Mouse (Mus musculus) ES-E14 (cell line): ENCODE measurements around the gene Ush2a.

ENCODE experiments used
- CHD2 ChIP-seq: IDR thresholded peaks from 2 replicates; pipeline ENCODE4 v1.6.1; 2014; ENCODE audit warnings: mild to moderate bottlenecking, low read depth, low read length, inconsistent platforms
- HCFC1 ChIP-seq: IDR thresholded peaks from 2 replicates; pipeline ENCODE4 v1.6.1; 2012; ENCODE audit warnings: low read length, inconsistent platforms, borderline replicate concordance; ENCODE audit not compliant: insufficient read depth
- ZC3H11A ChIP-seq: IDR thresholded peaks from 2 replicates; pipeline ENCODE4 v1.6.1; 2012; ENCODE audit warnings: low read depth, mild to moderate bottlenecking, inconsistent platforms, low read length, borderline replicate concordance
- ZNF384 ChIP-seq: IDR thresholded peaks from 2 replicates; pipeline ENCODE4 v1.6.1; 2012; ENCODE audit warnings: low read depth, low read length, inconsistent platforms

GRCm38 (mm10) chr1:188387321-188387720 lies 125.5 kb downstream of the Ush2a start:
- no peak for TF ChIP-seq ZC3H11A
- no peak for TF ChIP-seq ZNF384
- no peak for TF ChIP-seq CHD2
- no peak for TF ChIP-seq HCFC1
